Mouse (Mus musculus) kidney, postnatal 36 days (tissue): Measurements from ENCODE around the gene Dact1.

Experiments used
- DNase-seq, 2 experiments: peaks; one replicate each; pipeline ENCODE4 v3.0.0; 2021 to 2022; ENCODE audit warnings: mixed read lengths in 2 of 2

The Dact1 gene

GRCm38 (mm10) chr12:71309581-71310067 lies at the start of gene Dact1:
TSS of gene Dact1 (plus strand) at chr12:71309884.
- peak; percentile 62 to 82 for DNase-seq

- no peak for DNase-seq
Observed at GRCm38 (mm10) chr12:71264211-71264610, 45.5 kb upstream of the Dact1 start.

- DNase-seq: no peak
Observed at GRCm38 (mm10) chr12:71269367-71269766, 40.3 kb upstream of the Dact1 start.

- DNase-seq: no peak
Observed at GRCm38 (mm10) chr12:71271131-71271530, 38.6 kb upstream of the Dact1 start.

GRCm38 (mm10) chr12:71274519-71275237 lies 35.0 kb upstream of the Dact1 start:
- DNase-seq: peak in 1 of 2 experiments; percentile 24

- no peak for DNase-seq
Observed at GRCm38 (mm10) chr12:71275906-71276595, 33.6 kb upstream of the Dact1 start.

- no peak for DNase-seq
Observed at GRCm38 (mm10) chr12:71279521-71280262, 30.0 kb upstream of the Dact1 start.

- no peak for DNase-seq
Observed at GRCm38 (mm10) chr12:71281201-71281768, 28.4 kb upstream of the Dact1 start.

GRCm38 (mm10) chr12:71285399-71285798 lies 24.3 kb upstream of the Dact1 start:
- DNase-seq: no peak

- no peak for DNase-seq
Observed at GRCm38 (mm10) chr12:71290460-71290859, 19.2 kb upstream of the Dact1 start.

GRCm38 (mm10) chr12:71293960-71294942 lies 15.4 kb upstream of the Dact1 start:
- peak in 1 of 2 experiments; percentile 21 for DNase-seq

GRCm38 (mm10) chr12:71296849-71297535 lies 12.7 kb upstream of the Dact1 start:
- no peak for DNase-seq

GRCm38 (mm10) chr12:71310068-71310931 lies 616 bp downstream of the Dact1 start:
- DNase-seq: peak in 1 of 2 experiments; percentile 45

- peak; percentile 75 to 77 for DNase-seq
Observed at GRCm38 (mm10) chr12:71311237-71311887, 1.7 kb downstream of the Dact1 start.

- no peak for DNase-seq
Observed at GRCm38 (mm10) chr12:71318239-71318638, 8.6 kb downstream of the Dact1 start.

- no peak for DNase-seq
Observed at GRCm38 (mm10) chr12:71319536-71319935, 9.9 kb downstream of the Dact1 start.

GRCm38 (mm10) chr12:71332646-71333045 lies 23.0 kb downstream of the Dact1 start:
- DNase-seq: no peak

GRCm38 (mm10) chr12:71333561-71333960 lies 23.9 kb downstream of the Dact1 start:
- no peak for DNase-seq

GRCm38 (mm10) chr12:71337025-71337582 lies 27.4 kb downstream of the Dact1 start:
- no peak for DNase-seq
